Mouse (Mus musculus): Measurements from ENCODE around the gene Rnf6. TPM values are rescaled to one million over a fixed set of nuclear protein-coding genes. Genes with fewer than 3 reads are reported as not detected.
"Not testable (repeated sequence)": the region's sequence is repeated elsewhere in the genome, so short reads cannot be mapped to it uniquely, and the experiment has no call there.

The Rnf6 gene
- total RNA-seq, 2 experiments from 2014 or later, result 29.7 to 35.9 TPM

DNA sequence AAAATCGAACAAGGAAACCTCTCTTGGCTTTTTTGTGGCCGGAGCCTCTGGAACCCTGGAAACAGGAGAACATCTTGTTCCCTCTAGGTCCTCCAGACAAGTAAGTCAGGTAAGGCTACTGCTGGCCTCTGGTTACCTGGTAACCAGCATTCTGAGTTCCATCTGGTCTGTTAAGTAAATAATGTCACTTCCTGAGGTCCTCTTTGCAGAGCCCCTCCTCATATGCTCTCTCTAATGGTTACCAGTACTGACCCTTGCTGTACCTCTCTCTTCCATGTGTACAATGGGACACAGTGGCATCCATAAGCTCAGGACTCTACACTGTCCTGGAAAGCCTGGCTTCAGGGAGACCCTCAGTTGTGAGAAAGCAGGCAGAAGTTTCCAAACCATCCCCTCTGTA lies 50.7 kb downstream of the Rnf6 start, which contains the start of gene Gm6309:
Gene Gm6309 (minus strand): TSS at position 101 of the 400 bp plus-strand sequence.
- intact Hi-C loops (cut with DNase I), result not testable (repeated sequence)

DNA sequence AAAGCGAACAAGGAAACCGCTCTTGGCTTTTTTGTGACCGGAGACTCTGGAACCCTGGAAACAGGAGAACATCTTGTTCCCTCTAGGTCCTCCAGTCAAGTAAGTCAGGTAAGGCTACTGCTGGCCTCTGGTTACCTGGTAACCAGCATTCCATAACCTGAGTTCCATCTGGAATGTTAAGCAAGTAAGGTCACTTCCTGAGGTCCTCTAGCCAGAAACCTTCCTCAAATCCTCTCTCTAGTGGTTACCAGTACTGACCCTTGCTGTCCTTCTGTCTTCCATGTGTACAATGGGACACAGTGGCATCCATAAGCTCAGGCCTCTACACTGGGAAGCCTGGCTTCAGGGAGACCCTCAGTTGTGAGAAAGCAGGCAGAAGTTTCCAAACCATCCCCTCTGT lies 60.9 kb downstream of the Rnf6 start, which contains the start of gene Gm5565:
Gene Gm5565 (minus strand): TSS at position 101 of the 400 bp plus-strand sequence.
- intact Hi-C loops (cut with DNase I); DNase-seq: not testable (repeated sequence)

More for the DNA sequence above, 50.7 kb downstream of the Rnf6 start, which contains the start of gene Gm6309:
- not testable (repeated sequence) for DNase-seq

Other genes with a start within 250 kb of the Rnf6 start
- under 1 TPM in 1 of 2 experiments, not detected in 1; 0.18 TPM for gene Cyp3a25, start 211.9 kb downstream of the Rnf6 start, total RNA-seq (2021)
- not detected for gene Cyp3a59, start 142.3 kb downstream of the Rnf6 start, total RNA-seq (2021)
- not detected for gene Gm5565, start 61.0 kb downstream of the Rnf6 start, total RNA-seq (2021)
- gene Gm6309, start 50.8 kb downstream of the Rnf6 start, total RNA-seq (2021), result not detected
- 1 to 10 TPM in 1 of 2 experiments, under 1 TPM in 1; 0.59 to 1.0 TPM for gene 1700001J03Rik, start 36.3 kb downstream of the Rnf6 start, total RNA-seq (2021)
- gene Cdk8, start 9.7 kb upstream of the Rnf6 start, total RNA-seq (2021), result 10 to 100 TPM; 15.4 to 16.7 TPM
- gene Wasf3, start 163.4 kb upstream of the Rnf6 start, total RNA-seq (2021), result under 1 TPM; 0.82 to 0.91 TPM